In genomic region chr10:120271879-120272269, GRCm38 (mm10) we compare ENCODE assay signal across 8 mouse cellular contexts. TPM values are rescaled to one million over a fixed set of nuclear protein-coding genes. Genes with fewer than 3 reads are reported as not detected.
DNase-seq lines count a peak whose midpoint lies in the region; ATAC-seq and TF ChIP-seq lines count a peak whose summit lies in the region.

No protein-coding gene starts in this region.

- H3K4me2 ChIP-seq in hindbrain, embryonic 12.5 days (replicated peaks): peak overlapping the region; percentile 53

- no peaks in the 10 kb centered on the region for H3K4me1 ChIP-seq in ES-Bruce4 (ENCODE audit: control insufficient read depth, insufficient read depth, low read length)
- peaks cover 20% of the 10 kb centered on the region for H3K4me1 ChIP-seq in hindbrain, embryonic 12.5 days
- H3K4me1 ChIP-seq in megakaryocyte, embryonic 14.5 days: peaks cover 14% of the 10 kb centered on the region

- no peak overlapping the region for H3K4me3 ChIP-seq in ES-Bruce4 (ENCODE audit: low read depth, low read length)
- peak overlapping the region; percentile 23 for H3K4me3 ChIP-seq in hindbrain, embryonic 12.5 days
- peak overlapping the region; percentile 14 for H3K4me3 ChIP-seq in megakaryocyte, embryonic 14.5 days (replicated peaks)

- peak; percentile 48; the same call in 1 of the 2 replicates for ATAC-seq in hindbrain, embryonic 12.5 days (ENCODE audit: low FRiP score)

- no peaks in the 10 kb centered on the region for H3K9me3 ChIP-seq in ES-Bruce4 (replicated peaks; ENCODE audit: control insufficient read depth, insufficient read depth, low read length, poor library complexity, severe bottlenecking)
- H3K9me3 ChIP-seq in hindbrain, embryonic 12.5 days (replicated peaks): no peaks in the 10 kb centered on the region
- H3K9me3 ChIP-seq in megakaryocyte, embryonic 14.5 days: peaks cover under 1% of the 10 kb centered on the region; the same call in 1 of the 2 replicates

- WGBS in hindbrain, embryonic 12.5 days: 25% methylated on average over 10 of the region's 11 CpGs

- peak; percentile 43 for DNase-seq in embryo, embryonic 10 days (ENCODE audit: low spot score)
- no peak for DNase-seq in embryo, embryonic 9.5 days (ENCODE audit: extremely low spot score)
- no peak for DNase-seq in cerebellum, adult 11-12 months
- no peak for DNase-seq in lung, postnatal 36 days
- no peak for DNase-seq in kidney, adult 8-10 months

- H3K9ac ChIP-seq in ES-Bruce4 (ENCODE audit: low read depth, poor library complexity, severe bottlenecking): peak overlapping the region; percentile 13; the same call in 1 of the 2 replicates
- peak overlapping the region; percentile 42; the same call in 1 of the 2 replicates for H3K9ac ChIP-seq in hindbrain, embryonic 12.5 days

- no peak for TF ChIP-seq EP300 in ES-Bruce4 (IDR thresholded peaks at IDR 0.05; ENCODE audit: insufficient read depth, low read depth, low read length)

- TF ChIP-seq POLR2A in ES-Bruce4 (IDR thresholded peaks at IDR 0.05; ENCODE audit: insufficient read depth, low read length): no peak

- H3K27me3 ChIP-seq in ES-Bruce4 (ENCODE audit: control insufficient read depth, insufficient read depth, low read length, poor library complexity, severe bottlenecking): peaks cover 3% of the 10 kb centered on the region
- no peaks in the 10 kb centered on the region for H3K27me3 ChIP-seq in hindbrain, embryonic 12.5 days
- peaks cover 15% of the 10 kb centered on the region for H3K27me3 ChIP-seq in megakaryocyte, embryonic 14.5 days (replicated peaks)

- no peaks in the 10 kb centered on the region for H3K36me3 ChIP-seq in ES-Bruce4 (ENCODE audit: control insufficient read depth, insufficient read depth, low read length, poor library complexity, severe bottlenecking)
- no peaks in the 10 kb centered on the region for H3K36me3 ChIP-seq in hindbrain, embryonic 12.5 days
- no peaks in the 10 kb centered on the region for H3K36me3 ChIP-seq in megakaryocyte, embryonic 14.5 days (replicated peaks; ENCODE audit: low read length)

- no peak overlapping the region for H3K27ac ChIP-seq in ES-Bruce4 (ENCODE audit: insufficient read depth, low read length)
- H3K27ac ChIP-seq in hindbrain, embryonic 12.5 days: peak overlapping the region; percentile 74

- TF ChIP-seq CTCF in ES-Bruce4 (IDR thresholded peaks at IDR 0.05; ENCODE audit: low read depth, low read length): no peak

RNA-seq across cellular contexts. Expression of gene Llph, which starts 45.0 kb away (rescaled TPM):
- polyA plus RNA-seq in ES-Bruce4 (2011; ENCODE audit: insufficient read depth, insufficient read length, low read depth, missing spikeins): 53.7 and 62.6 TPM in 2 replicates
- polyA plus RNA-seq in hindbrain, embryonic 12.5 days (2016; fragmentation: Nextera tagmentation; extraction: Ambion mirVana): 46.9 and 48.0 TPM in 2 replicates
- 21.5 and 123 TPM in 2 replicates for polyA plus RNA-seq in megakaryocyte, embryonic 14.5 days (2012; ENCODE audit: insufficient read depth, low replicate concordance)
